Mouse (Mus musculus): Measurements from ENCODE around the gene Gm19684. TPM values are rescaled to one million over a fixed set of nuclear protein-coding genes. Genes with fewer than 3 reads are reported as not detected.
"Not testable (repeated sequence)": the region's sequence is repeated elsewhere in the genome, so short reads cannot be mapped to it uniquely, and the experiment has no call there.

The Gm19684 gene
- polyA plus RNA-seq, 1 experiment from 2014 or later: not detected

- not testable (repeated sequence) for H3K4me3 ChIP-seq (replicated peaks); H3K4me2 ChIP-seq; H3K27ac ChIP-seq; ATAC-seq (ENCODE audit: insufficient number of reproducible peaks, insufficient read depth, low FRiP score, low TSS enrichment, low read depth); H3K36me3 ChIP-seq; H3K4me1 ChIP-seq (replicated peaks); H3K9me3 ChIP-seq; H3K9ac ChIP-seq (replicated peaks)
- WGBS: 51% methylated on average over 3 of the region's 3 CpGs
- H3K27me3 ChIP-seq: peaks cover 47% of the 10 kb centered on the region
Observed at GRCm38 (mm10) chr17:36110129-36110528, 11.3 kb upstream of the Gm19684 start.

- H3K4me3 ChIP-seq (replicated peaks): peak overlapping the region; percentile 38
- WGBS: 1% methylated on average over 57 of the region's 57 CpGs
- not testable (repeated sequence) for H3K27ac ChIP-seq; H3K9ac ChIP-seq (replicated peaks); H3K9me3 ChIP-seq; H3K36me3 ChIP-seq; H3K4me1 ChIP-seq (replicated peaks); ATAC-seq (ENCODE audit: insufficient number of reproducible peaks, insufficient read depth, low FRiP score, low TSS enrichment, low read depth)
- peaks cover 47% of the 10 kb centered on the region for H3K27me3 ChIP-seq
- H3K4me2 ChIP-seq: peak overlapping the region; percentile 69
Observed at GRCm38 (mm10) chr17:36110641-36111509, 10.6 kb upstream of the Gm19684 start.

- not testable (repeated sequence) for ATAC-seq (ENCODE audit: insufficient number of reproducible peaks, insufficient read depth, low FRiP score, low TSS enrichment, low read depth); H3K9ac ChIP-seq (replicated peaks)
- peaks cover 47% of the 10 kb centered on the region for H3K27me3 ChIP-seq
Observed at GRCm38 (mm10) chr17:36111510-36111868, 10.0 kb upstream of the Gm19684 start.

GRCm38 (mm10) chr17:36113979-36114593 lies 7.4 kb upstream of the Gm19684 start:
- ATAC-seq (ENCODE audit: insufficient number of reproducible peaks, insufficient read depth, low FRiP score, low TSS enrichment, low read depth): 0 out of 2 replicates have a peak, but pooled peaks have one; percentile 60
- H3K4me2 ChIP-seq; H3K27ac ChIP-seq; H3K9me3 ChIP-seq; H3K9ac ChIP-seq (replicated peaks); H3K4me3 ChIP-seq (replicated peaks); H3K36me3 ChIP-seq; H3K4me1 ChIP-seq (replicated peaks): not testable (repeated sequence)
- peaks cover 49% of the 10 kb centered on the region for H3K27me3 ChIP-seq
- 16% methylated on average over 6 of the region's 6 CpGs for WGBS

More at GRCm38 (mm10) chr17:36111510-36111868, 10.0 kb upstream of the Gm19684 start:
- 4% methylated on average over 10 of the region's 10 CpGs for WGBS
- H3K27ac ChIP-seq; H3K4me1 ChIP-seq (replicated peaks); H3K36me3 ChIP-seq; H3K9me3 ChIP-seq: not testable (repeated sequence)
- Histone ChIP-seq H3K4me2 (peak overlapping the region; percentile 69), H3K4me3 (replicated peaks) (peak overlapping the region; percentile 38)

- H3K4me3 ChIP-seq (replicated peaks); H3K9me3 ChIP-seq; H3K27ac ChIP-seq; H3K4me1 ChIP-seq (replicated peaks); H3K36me3 ChIP-seq; ATAC-seq (ENCODE audit: insufficient number of reproducible peaks, insufficient read depth, low FRiP score, low TSS enrichment, low read depth); H3K4me2 ChIP-seq; H3K9ac ChIP-seq (replicated peaks): not testable (repeated sequence)
- peaks cover 50% of the 10 kb centered on the region for H3K27me3 ChIP-seq
- 22% methylated on average over 3 of the region's 3 CpGs for WGBS
Observed at GRCm38 (mm10) chr17:36116545-36116944, 4.9 kb upstream of the Gm19684 start.

- WGBS: 15% methylated on average over 18 of the region's 18 CpGs
- ATAC-seq (ENCODE audit: insufficient number of reproducible peaks, insufficient read depth, low FRiP score, low TSS enrichment, low read depth); H3K27ac ChIP-seq; H3K36me3 ChIP-seq; H3K4me3 ChIP-seq (replicated peaks); H3K9me3 ChIP-seq; H3K4me1 ChIP-seq (replicated peaks); H3K9ac ChIP-seq (replicated peaks): not testable (repeated sequence)
- 0 out of 2 replicates have a peak overlapping the region, but pooled peaks have one; percentile 21 for H3K4me2 ChIP-seq
- H3K27me3 ChIP-seq: peaks cover 51% of the 10 kb centered on the region
Observed at GRCm38 (mm10) chr17:36120839-36121238, 639 bp upstream of the Gm19684 start.

GRCm38 (mm10) chr17:36124111-36124510 lies 2.6 kb downstream of the Gm19684 start:
- H3K36me3 ChIP-seq; H3K4me2 ChIP-seq; ATAC-seq (ENCODE audit: insufficient number of reproducible peaks, insufficient read depth, low FRiP score, low TSS enrichment, low read depth); H3K4me3 ChIP-seq (replicated peaks); H3K27ac ChIP-seq; H3K9me3 ChIP-seq; H3K4me1 ChIP-seq (replicated peaks); H3K9ac ChIP-seq (replicated peaks): not testable (repeated sequence)
- peaks cover 53% of the 10 kb centered on the region for H3K27me3 ChIP-seq
- 68% methylated on average over 3 of the region's 3 CpGs for WGBS

GRCm38 (mm10) chr17:36128525-36128924 lies 7.0 kb downstream of the Gm19684 start:
- H3K4me2 ChIP-seq; ATAC-seq (ENCODE audit: insufficient number of reproducible peaks, insufficient read depth, low FRiP score, low TSS enrichment, low read depth): not testable (repeated sequence)

GRCm38 (mm10) chr17:36128968-36129817 lies 7.7 kb downstream of the Gm19684 start, which contains the start of gene Gm7030:
Gene Gm7030, minus strand, starts transcription at chr17:36129425.
- not testable (repeated sequence) for ATAC-seq (ENCODE audit: insufficient number of reproducible peaks, insufficient read depth, low FRiP score, low TSS enrichment, low read depth); H3K4me2 ChIP-seq; H3K4me3 ChIP-seq (replicated peaks); H3K9ac ChIP-seq (replicated peaks); H3K27ac ChIP-seq; H3K9me3 ChIP-seq; H3K36me3 ChIP-seq; H3K4me1 ChIP-seq (replicated peaks)
- peaks cover 55% of the 10 kb centered on the region for H3K27me3 ChIP-seq
- 24% methylated on average over 25 of the region's 28 CpGs for WGBS

More at GRCm38 (mm10) chr17:36128525-36128924, 7.0 kb downstream of the Gm19684 start:
- H3K27ac ChIP-seq; H3K4me3 ChIP-seq (replicated peaks); H3K36me3 ChIP-seq; H3K9ac ChIP-seq (replicated peaks); H3K9me3 ChIP-seq; H3K4me1 ChIP-seq (replicated peaks): not testable (repeated sequence)
- WGBS: 67% methylated on average over 12 of the region's 13 CpGs
- peaks cover 52% of the 10 kb centered on the region for H3K27me3 ChIP-seq

GRCm38 (mm10) chr17:36131516-36132265 lies 10.2 kb downstream of the Gm19684 start:
- H3K4me2 ChIP-seq: no peak overlapping the region
- no peak overlapping the region for H3K9ac ChIP-seq (replicated peaks)
- H3K4me3 ChIP-seq (replicated peaks): no peak overlapping the region
- H3K27ac ChIP-seq: no peak overlapping the region
- H3K27me3 ChIP-seq: peaks cover 65% of the 10 kb centered on the region
- 71% methylated on average over 5 of the region's 5 CpGs for WGBS
- H3K4me1 ChIP-seq (replicated peaks): no peaks in the 10 kb centered on the region
- no peak for ATAC-seq (ENCODE audit: insufficient number of reproducible peaks, insufficient read depth, low FRiP score, low TSS enrichment, low read depth)
- H3K9me3 ChIP-seq: no peaks in the 10 kb centered on the region
- H3K36me3 ChIP-seq: no peaks in the 10 kb centered on the region

Data from limb, embryonic 12.5 days (tissue).